Mouse (Mus musculus) monocyte, adult 5-6 weeks (primary cell): ENCODE results near the gene Rbm38. TPM values are rescaled to one million over a fixed set of nuclear protein-coding genes. Genes with fewer than 3 reads are reported as not detected.

Experiments used
- ATAC-seq: fragments of 153-309, 156-312 bp; replicated peaks from 2 replicates; pipeline ENCODE4 v1.8.0; 2017; ENCODE audit warnings: mild to moderate bottlenecking; ENCODE audit not compliant: low TSS enrichment, insufficient number of reproducible peaks, severe bottlenecking, poor library complexity, low FRiP score
- total RNA-seq: library from RNA; stranded (forward); fragments of 200-1000, 200-491, 200-594 nt; gene quantifications from 3 replicates; pipeline ENCODE4 v1.2.3, GENCODE M21; 2017

Rbm38 gene
- total RNA-seq, 1 experiment from 2014 or later: 41.8 TPM

GRCm38 (mm10) chr2:173083712-173084475 is 63.6 kb downstream of the Rbm38 start:
- ATAC-seq: peak; percentile 74

Other genes with a start within 250 kb of the Rbm38 start
- gene Bmp7, start 80.2 kb upstream of the Rbm38 start, total RNA-seq: 0.19 to 0.38 TPM in 2 of 3 replicates, not detected in the other
- gene Spo11, start 42.8 kb upstream of the Rbm38 start, total RNA-seq: 2.6 to 8.5 TPM (median 7.4 TPM) in 3 replicates
- gene Rae1, start 20.4 kb upstream of the Rbm38 start, total RNA-seq: 40.0 to 48.7 TPM (median 46.6 TPM) in 3 replicates
- not detected in 3 replicates for gene Ctcfl, start 99.0 kb downstream of the Rbm38 start, total RNA-seq
- gene Pck1, start 132.6 kb downstream of the Rbm38 start, total RNA-seq: not detected in 3 replicates
- 74.4 to 86.1 TPM (median 81.1 TPM) in 3 replicates for gene Zbp1, start 198.4 kb downstream of the Rbm38 start, total RNA-seq